Mouse (Mus musculus): Measurements from ENCODE around the gene Bclaf3. TPM values are rescaled to one million over a fixed set of nuclear protein-coding genes. Genes with fewer than 3 reads are reported as not detected.

Gene Bclaf3
- polyA plus RNA-seq (2015; fragmentation: Illumina TruSeq; extraction: RNeasy Lipid Tissue Mini Kit (QIAGEN cat#74804); ENCODE audit: low read depth, low replicate concordance): 9.2 TPM

GRCm38 (mm10) chrX:159526388-159526787 lies at the start of gene Bclaf3:
Bclaf3 (plus strand) TSS chrX:159526688.

GRCm38 (mm10) chrX:159626907-159627587 lies 100.6 kb downstream of the Bclaf3 start, which contains the start of gene Sh3kbp1:
Sh3kbp1 (plus strand) TSS chrX:159627272.

Other genes starting within 250 kb of the Bclaf3 start
- 125 TPM for gene Eif1ax, start 154.5 kb upstream of the Bclaf3 start, polyA plus RNA-seq (2015; fragmentation: Illumina TruSeq; extraction: RNeasy Lipid Tissue Mini Kit (QIAGEN cat#74804); ENCODE audit: low read depth, low replicate concordance)
- gene Map7d2, start 112.1 kb upstream of the Bclaf3 start, polyA plus RNA-seq (2015; fragmentation: Illumina TruSeq; extraction: RNeasy Lipid Tissue Mini Kit (QIAGEN cat#74804); ENCODE audit: low read depth, low replicate concordance): 120 TPM
- gene Sh3kbp1, start 100.6 kb downstream of the Bclaf3 start, polyA plus RNA-seq (2015; fragmentation: Illumina TruSeq; extraction: RNeasy Lipid Tissue Mini Kit (QIAGEN cat#74804); ENCODE audit: low read depth, low replicate concordance): 29.9 TPM

Measured in brain, adult 10 weeks (tissue).